Mouse (Mus musculus) ovary, postnatal 10 days (tissue): ENCODE results near the gene Tpd52l2.

Source experiments
- DNase-seq: peaks from one replicate; pipeline ENCODE4 v3.0.0; 2022; ENCODE audit warnings: low spot score

Gene Tpd52l2

GRCm38 (mm10) chr2:181541761-181542380 lies 44.9 kb downstream of the Tpd52l2 start:
- no peak for DNase-seq

DNA sequence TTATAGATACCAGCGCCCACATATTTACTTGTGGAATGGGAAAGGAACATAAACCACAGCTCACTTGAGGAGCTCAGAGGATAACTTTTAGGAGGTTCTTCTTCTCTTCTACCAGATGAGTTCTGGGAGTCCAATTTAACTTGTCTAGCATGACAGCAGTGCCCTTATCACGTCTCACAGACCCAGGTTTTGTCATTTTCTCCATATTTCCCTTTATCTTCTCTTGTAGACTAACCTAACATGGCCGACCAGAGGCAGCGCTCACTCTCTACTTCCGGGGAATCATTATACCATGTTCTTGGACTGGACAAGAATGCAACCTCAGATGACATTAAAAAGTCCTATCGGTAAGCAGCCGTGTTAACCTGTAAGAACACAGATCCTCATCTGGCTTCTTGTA lies 49.2 kb downstream of the Tpd52l2 start:
- DNase-seq: no peak

DNA sequence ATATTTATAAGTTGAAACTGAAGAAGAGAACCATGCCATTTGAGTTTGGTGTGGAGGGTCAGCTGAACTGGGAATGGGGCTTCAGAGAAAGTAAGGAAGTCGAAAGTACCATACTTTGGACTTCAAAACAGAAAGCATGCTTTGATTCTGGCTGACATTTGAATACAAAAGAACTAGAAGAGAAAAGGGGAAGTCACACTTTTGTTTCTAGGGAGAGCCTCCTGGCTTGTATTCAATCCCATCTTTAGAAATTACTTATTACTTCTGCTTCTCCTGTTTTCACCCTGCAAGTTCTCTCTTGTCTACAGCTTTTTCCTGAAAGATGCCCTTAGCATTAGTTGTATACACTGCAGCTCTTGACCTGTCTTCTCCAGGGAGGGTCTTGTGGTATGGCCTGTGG lies 51.3 kb downstream of the Tpd52l2 start:
- DNase-seq: no peak

GRCm38 (mm10) chr2:181548682-181549081 lies 51.7 kb downstream of the Tpd52l2 start:
- DNase-seq: no peak

- DNase-seq: no peak
Observed at GRCm38 (mm10) chr2:181550233-181550632, 53.3 kb downstream of the Tpd52l2 start.

DNA sequence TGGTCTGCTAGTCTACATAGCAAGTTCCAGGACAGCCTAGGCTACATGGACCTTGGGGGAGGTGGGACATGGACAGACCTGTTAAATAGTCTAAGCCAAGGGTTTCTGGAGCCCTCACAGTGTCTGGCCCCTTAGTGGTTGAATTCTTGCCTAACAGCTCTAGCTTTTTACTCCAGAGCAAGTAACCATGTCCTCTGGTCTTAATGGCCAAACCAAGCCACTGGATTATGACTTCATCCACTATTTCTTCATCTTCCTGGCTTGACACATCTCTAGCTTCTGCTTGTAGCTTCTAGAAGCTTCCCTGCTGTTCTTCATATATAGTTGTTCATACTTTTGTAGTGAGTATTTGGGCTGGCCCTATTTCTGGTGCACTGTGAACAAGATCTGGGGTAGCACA lies 56.8 kb downstream of the Tpd52l2 start:
- DNase-seq: no peak

DNA sequence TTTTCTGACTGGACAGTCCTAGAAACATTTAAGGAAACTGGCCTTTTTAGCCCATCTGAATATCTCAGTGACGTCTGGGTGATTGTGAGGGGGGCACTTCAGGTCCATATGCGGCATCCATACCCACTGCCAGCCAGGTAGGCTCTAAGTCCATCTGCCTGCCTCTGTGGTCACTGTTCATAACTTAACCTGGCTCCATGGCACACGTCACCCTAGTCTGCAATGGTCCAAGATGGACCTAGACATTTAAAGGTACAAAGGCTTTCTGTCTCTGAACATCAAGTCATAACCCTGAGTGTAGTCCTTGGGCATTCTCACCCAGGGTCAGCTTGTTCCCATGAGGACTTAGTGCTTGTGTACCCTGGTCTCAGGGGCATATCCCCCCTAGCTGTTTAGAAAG lies 70.4 kb downstream of the Tpd52l2 start:
- no peak for DNase-seq
